Mouse (Mus musculus) megakaryocyte, embryonic 14.5 days (primary cell): ENCODE results near the gene Glcci1. TPM values are rescaled to one million over a fixed set of nuclear protein-coding genes. Genes with fewer than 3 reads are reported as not detected.

ENCODE experiments used
- H3K27me3 ChIP-seq: replicated peaks from 2 replicates; pipeline ENCODE3; 2012; ENCODE audit warnings: inconsistent platforms
- H3K36me3 ChIP-seq: replicated peaks from 2 replicates; pipeline ENCODE3; 2012; ENCODE audit warnings: low read length, inconsistent platforms, mixed read lengths
- H3K4me1 ChIP-seq: 2 replicates; pipeline ENCODE4 v1.6.1; 2012; ENCODE audit warnings: inconsistent platforms
- H3K4me3 ChIP-seq: replicated peaks from 2 replicates; pipeline ENCODE3; 2012; ENCODE audit warnings: moderate library complexity, mild to moderate bottlenecking, inconsistent platforms
- H3K9me3 ChIP-seq: 2 replicates; pipeline ENCODE4 v1.6.1; 2012; ENCODE audit warnings: inconsistent platforms
- FLI1 ChIP-seq: IDR thresholded peaks from 2 replicates; pipeline ENCODE4 v1.6.1; 2012; ENCODE audit warnings: low read length, inconsistent platforms, mixed read lengths
- GATA1 ChIP-seq: IDR thresholded peaks from 3 replicates; pipeline ENCODE4 v1.6.1; 2012; ENCODE audit warnings: mixed read lengths, low read length, inconsistent platforms, borderline replicate concordance
- polyA plus RNA-seq: library from polyadenylated mRNA; stranded (reverse); fragments of >175 nt; gene quantifications from 2 replicates; pipeline ENCODE4 v1.2.3, GENCODE M21; 2012; ENCODE audit warnings: low replicate concordance; ENCODE audit not compliant: insufficient read depth

Glcci1 gene
- polyA plus RNA-seq, 1 experiment, result 0.16 TPM

- H3K9me3 ChIP-seq, result no peaks in the 10 kb centered on the region
- no peak overlapping the region for H3K4me3 ChIP-seq
- TF ChIP-seq FLI1 (no peak), GATA1 (no peak)
- peaks cover 53% of the 10 kb centered on the region for H3K36me3 ChIP-seq
- peaks cover 40% of the 10 kb centered on the region for H3K4me1 ChIP-seq
- no peaks in the 10 kb centered on the region for H3K27me3 ChIP-seq
Measured at GRCm38 (mm10) chr6:8640863-8641262, 131.5 kb downstream of the Glcci1 start.

- TF ChIP-seq GATA1 (no peak), FLI1 (no peak)
- H3K27me3 ChIP-seq, result no peaks in the 10 kb centered on the region
- H3K36me3 ChIP-seq, result peaks cover 39% of the 10 kb centered on the region
- H3K9me3 ChIP-seq, result no peaks in the 10 kb centered on the region
- H3K4me3 ChIP-seq, result no peak overlapping the region
- peaks cover 53% of the 10 kb centered on the region for H3K4me1 ChIP-seq
Measured at GRCm38 (mm10) chr6:8644703-8645102, 135.3 kb downstream of the Glcci1 start.

- H3K4me3 ChIP-seq, result no peak overlapping the region
- H3K4me1 ChIP-seq, result peaks cover 45% of the 10 kb centered on the region
- H3K9me3 ChIP-seq, result no peaks in the 10 kb centered on the region
- TF ChIP-seq GATA1, result no peak
- TF ChIP-seq FLI1, result no peak
- peaks cover 43% of the 10 kb centered on the region for H3K36me3 ChIP-seq
- no peaks in the 10 kb centered on the region for H3K27me3 ChIP-seq
Measured at GRCm38 (mm10) chr6:8645708-8646107, 136.3 kb downstream of the Glcci1 start.
